Mouse (Mus musculus) cortical plate, adult 2 months (tissue): ENCODE results near the gene Rabep1. TPM values are rescaled to one million over a fixed set of nuclear protein-coding genes. Genes with fewer than 3 reads are reported as not detected.

Experiments
- H3K27ac ChIP-seq: fragments of 200-500 bp; 2 replicates; pipeline ENCODE4 v1.5.1; 2012; ENCODE audit warnings: low read length, control low read depth, inconsistent platforms; ENCODE audit not compliant: insufficient read depth
- H3K4me1 ChIP-seq: fragments of 200-500 bp; 2 replicates; pipeline ENCODE4 v1.6.1; 2011; ENCODE audit warnings: low read length; ENCODE audit not compliant: control insufficient read depth, insufficient read depth
- H3K4me3 ChIP-seq: fragments of 200-500 bp; 2 replicates; pipeline ENCODE4 v1.5.1; 2011; ENCODE audit warnings: mild to moderate bottlenecking, low read length, control low read depth; ENCODE audit not compliant: insufficient read depth
- CTCF ChIP-seq: fragments of 200-500 bp; IDR thresholded peaks from 2 replicates; pipeline ENCODE4 v1.5.1; 2011; ENCODE audit warnings: mild to moderate bottlenecking, control low read depth, low read length; ENCODE audit not compliant: insufficient read depth; ENCODE audit errors: extremely low read depth
- POLR2A ChIP-seq: fragments of 200-500 bp; IDR thresholded peaks from 2 replicates; pipeline ENCODE4 v1.6.1; 2011; ENCODE audit warnings: mild to moderate bottlenecking, low read length, control low read depth; ENCODE audit not compliant: insufficient read depth; ENCODE audit errors: extremely low read depth
- polyA plus RNA-seq: library from polyadenylated mRNA; depleted of rRNA; stranded (reverse); fragments of >200 nt; gene quantifications from 2 replicates; pipeline ENCODE4 v1.2.3, GENCODE M21; 2012

Rabep1 gene
- polyA plus RNA-seq, 1 experiment, result 40.7 TPM

DNA sequence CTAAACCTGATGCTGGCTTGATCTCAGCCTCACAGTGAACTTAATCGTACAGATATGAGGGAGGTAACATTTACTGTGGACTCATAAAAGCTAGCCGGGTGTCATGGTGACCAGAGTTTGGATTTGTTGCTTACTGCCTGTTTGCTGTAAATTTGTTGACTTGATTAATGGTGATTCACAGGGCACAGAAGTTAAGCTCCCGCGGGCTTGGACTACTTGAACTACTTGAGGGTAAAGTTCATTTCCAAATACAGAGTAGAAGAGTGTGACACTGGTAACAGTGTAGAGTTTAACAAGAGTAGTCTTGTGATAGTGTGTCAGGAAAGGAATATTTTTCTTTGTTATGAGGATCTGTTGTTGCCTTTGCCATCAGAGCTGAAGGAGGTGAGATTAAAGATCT lies 74.9 kb downstream of the Rabep1 start:
- Histone ChIP-seq H3K27ac (no peak overlapping the region), H3K4me3 (no peak overlapping the region), H3K4me1 (peaks cover 1% of the 10 kb centered on the region; the same call in 1 of the 2 replicates)
- TF ChIP-seq POLR2A (no peak), CTCF (no peak)

DNA sequence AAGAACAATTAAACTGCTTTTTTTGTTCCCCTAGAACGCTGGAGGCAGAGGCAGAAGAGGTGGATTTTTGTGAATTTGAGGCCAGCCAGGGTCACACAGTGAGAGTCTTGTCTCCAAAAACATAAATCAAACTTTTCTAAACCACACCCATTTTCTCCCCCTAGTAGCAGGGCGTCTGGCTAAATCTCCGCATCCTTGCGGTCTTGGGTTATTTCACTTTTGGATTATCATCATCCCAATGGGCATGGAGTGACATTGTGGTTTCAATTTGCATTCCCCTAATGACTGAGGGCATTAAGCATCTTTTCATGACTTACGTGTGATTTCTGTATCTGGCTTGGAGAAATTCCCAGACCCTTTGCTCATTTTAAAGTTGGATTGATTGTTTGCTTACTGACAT lies 86.9 kb downstream of the Rabep1 start:
- TF ChIP-seq POLR2A (no peak), CTCF (no peak)
- no peak overlapping the region for H3K4me3 ChIP-seq
- H3K27ac ChIP-seq, result no peak overlapping the region
- no peaks in the 10 kb centered on the region for H3K4me1 ChIP-seq

DNA sequence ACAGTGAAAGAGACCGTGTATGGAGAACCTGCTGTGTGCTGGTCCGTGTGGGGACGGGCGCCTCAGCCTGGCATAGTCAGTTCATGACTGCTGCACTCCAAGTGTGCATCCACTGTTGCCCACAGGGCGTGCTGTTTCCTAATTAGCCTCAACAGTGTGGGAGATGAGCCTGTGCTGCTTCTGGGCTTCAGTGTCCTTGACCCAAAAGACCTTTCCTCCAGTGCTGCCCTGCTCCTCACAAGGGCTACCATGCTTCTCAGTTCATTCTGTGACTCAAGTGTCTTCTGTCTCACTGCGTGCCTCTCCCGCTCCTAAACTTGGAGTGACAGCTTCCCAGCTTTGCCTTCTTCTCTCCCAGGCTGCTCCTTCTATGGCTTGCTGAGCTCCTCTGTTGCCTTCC lies 90.7 kb downstream of the Rabep1 start:
- TF ChIP-seq CTCF, result no peak
- TF ChIP-seq POLR2A, result no peak
- H3K4me1 ChIP-seq, result no peaks in the 10 kb centered on the region

DNA sequence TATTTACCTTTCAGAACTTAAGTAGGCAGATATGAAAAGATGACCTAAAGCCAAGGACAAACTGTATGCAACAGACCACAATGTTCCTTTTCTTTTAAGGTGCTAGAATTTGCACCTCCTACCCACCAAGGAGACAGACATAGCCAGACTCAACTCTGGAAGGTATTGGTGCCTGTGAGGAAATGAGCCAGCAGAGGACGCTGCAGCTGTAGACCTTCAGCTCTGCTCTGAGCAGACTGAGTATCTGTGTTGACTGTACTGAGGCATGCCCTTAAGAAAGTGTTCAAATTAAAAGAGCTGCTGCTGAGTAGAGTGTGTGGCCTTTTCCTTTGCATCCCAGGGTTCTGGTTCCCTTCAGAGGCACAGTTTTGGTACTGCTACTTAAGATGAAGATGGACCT lies 98.0 kb downstream of the Rabep1 start:
- Histone ChIP-seq H3K4me1 (peaks cover 2% of the 10 kb centered on the region; the same call in 1 of the 2 replicates), H3K27ac (no peak overlapping the region), H3K4me3 (no peak overlapping the region)
- TF ChIP-seq CTCF (0 out of 2 replicates have a peak, but pooled peaks have one; percentile 24), POLR2A (no peak)

More for the DNA sequence above, 90.7 kb downstream of the Rabep1 start:
- no peak overlapping the region for H3K4me3 ChIP-seq
- no peak overlapping the region for H3K27ac ChIP-seq

DNA sequence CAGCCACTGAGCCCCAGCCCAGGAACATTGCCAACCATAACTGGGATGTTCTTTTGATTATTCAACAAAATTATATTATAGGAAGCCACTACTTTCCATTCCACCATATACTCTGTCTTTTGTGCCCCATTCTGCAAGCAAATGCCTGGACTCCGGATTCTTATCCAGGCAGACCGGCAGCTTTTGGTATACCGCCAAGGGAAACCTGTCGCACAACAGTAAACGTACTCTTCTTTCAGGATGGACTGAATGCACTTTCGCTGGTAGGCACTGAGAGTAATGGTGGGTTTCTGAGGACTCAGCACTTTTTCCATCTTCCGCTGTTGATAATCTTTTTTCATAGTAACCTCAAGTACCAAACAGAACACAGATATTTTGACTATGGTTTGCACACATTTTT lies 99.1 kb downstream of the Rabep1 start:
- H3K4me1 ChIP-seq, result peaks cover 2% of the 10 kb centered on the region; the same call in 1 of the 2 replicates
- H3K27ac ChIP-seq, result no peak overlapping the region
- TF ChIP-seq CTCF (no peak), POLR2A (no peak)
- H3K4me3 ChIP-seq, result no peak overlapping the region

GRCm38 (mm10) chr11:70944935-70945817 lies 100.6 kb downstream of the Rabep1 start:
- TF ChIP-seq CTCF, result no peak
- no peak for TF ChIP-seq POLR2A
- Histone ChIP-seq H3K4me1 (peaks cover 3% of the 10 kb centered on the region; the same call in 1 of the 2 replicates), H3K4me3 (no peak overlapping the region), H3K27ac (no peak overlapping the region)

DNA sequence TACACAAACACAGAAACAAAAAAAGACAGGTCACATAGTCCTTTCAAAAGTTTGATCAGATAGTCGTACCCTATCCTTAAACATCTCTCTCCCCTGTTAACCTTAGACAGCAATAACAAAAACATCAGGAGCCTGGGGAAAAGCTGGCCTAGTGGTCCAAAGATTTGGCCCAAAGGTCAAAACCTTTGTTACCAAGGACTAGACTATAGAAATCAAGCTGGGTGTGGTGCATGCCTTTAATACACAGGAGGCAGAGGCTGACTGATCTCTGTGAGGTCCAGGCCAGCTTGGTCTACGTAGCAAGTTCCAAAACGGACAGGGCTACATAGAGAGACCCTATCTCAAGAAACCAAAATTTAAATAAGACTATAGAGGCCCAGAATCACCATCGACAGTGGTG lies 110.1 kb downstream of the Rabep1 start:
- no peak overlapping the region for H3K27ac ChIP-seq
- H3K4me3 ChIP-seq, result no peak overlapping the region
- no peak for TF ChIP-seq CTCF
- no peak for TF ChIP-seq POLR2A
- H3K4me1 ChIP-seq, result no peaks in the 10 kb centered on the region; the same call in 1 of the 2 replicates

- H3K4me1 ChIP-seq, result peaks cover 3% of the 10 kb centered on the region; the same call in 1 of the 2 replicates
- no peak overlapping the region for H3K4me3 ChIP-seq
- TF ChIP-seq CTCF (no peak), POLR2A (no peak)
- H3K27ac ChIP-seq, result peak overlapping the region; percentile 46; the same call in 1 of the 2 replicates
Observed at GRCm38 (mm10) chr11:70960786-70961554, 116.4 kb downstream of the Rabep1 start.

DNA sequence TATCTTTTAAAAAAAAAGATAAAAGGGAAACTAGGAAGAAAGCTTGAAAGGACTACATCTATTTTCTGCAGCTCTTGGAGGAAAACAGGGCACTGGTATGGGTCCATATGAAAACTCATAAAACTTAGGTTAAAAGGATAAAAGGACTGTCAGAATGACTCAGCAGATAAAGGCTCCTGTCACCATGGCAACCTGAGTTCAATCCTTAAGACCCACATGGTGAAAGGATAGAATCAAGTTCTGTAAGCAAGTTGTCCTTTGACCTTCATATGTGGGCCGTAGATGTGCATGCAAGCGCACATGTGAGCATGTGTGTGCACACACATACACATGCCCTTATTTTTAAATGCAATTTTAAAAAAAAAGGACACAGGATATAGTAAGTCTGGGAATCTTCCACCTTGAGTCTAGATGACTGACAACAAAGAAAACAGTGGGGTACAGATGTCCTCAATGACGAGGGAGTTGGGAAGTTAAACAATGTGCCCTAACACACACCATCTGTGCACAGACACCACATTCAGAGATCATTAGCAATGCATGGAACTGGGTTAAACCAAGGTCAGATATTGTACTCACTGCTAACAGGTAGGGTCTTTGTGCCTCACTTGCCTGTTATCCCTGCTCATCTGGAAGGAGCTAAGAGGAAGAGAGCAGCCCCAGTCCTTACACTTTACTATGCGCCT lies 119.8 kb downstream of the Rabep1 start:
- Histone ChIP-seq H3K4me1 (peaks cover 6% of the 10 kb centered on the region), H3K4me3 (no peak overlapping the region), H3K27ac (no peak overlapping the region)
- TF ChIP-seq POLR2A, result no peak
- no peak for TF ChIP-seq CTCF
